Mouse (Mus musculus) liver, embryonic 14.5 days (tissue): Measurements from ENCODE around the gene Ddb2. TPM values are rescaled to one million over a fixed set of nuclear protein-coding genes. Genes with fewer than 3 reads are reported as not detected.

ENCODE experiments used
- ATAC-seq: fragments of 200-750 bp; cut with Nextera tagmentation; 2 replicates; pipeline ENCODE4 v1.8.0; 2017; ENCODE audit warnings: moderate number of reproducible peaks, mild to moderate bottlenecking, moderate library complexity; ENCODE audit not compliant: insufficient read depth
- DNase-seq, 3 experiments: peaks; one replicate each; pipeline ENCODE4 v3.0.0-alpha.2; 2012 to 2013; ENCODE audit warnings: low read depth in 3 of 3, low spot score in 3 of 3
- H3K27ac ChIP-seq: fragments of 300-500 bp; sonication (generic); 2 replicates; pipeline ENCODE4 v1.5.1; 2014; ENCODE audit warnings: moderate library complexity, mild to moderate bottlenecking, control low read depth, inconsistent platforms
- H3K27me3 ChIP-seq: fragments of 300-500 bp; sonication (generic); 2 replicates; pipeline ENCODE4 v1.6.1; 2014; ENCODE audit warnings: mild to moderate bottlenecking, low read length, moderate library complexity; ENCODE audit not compliant: control insufficient read depth, insufficient read depth
- H3K36me3 ChIP-seq: fragments of 300-500 bp; sonication (generic); replicated peaks from 2 replicates; pipeline ENCODE4 v1.6.1; 2014; ENCODE audit warnings: low read depth; ENCODE audit not compliant: control insufficient read depth, insufficient read depth
- H3K4me1 ChIP-seq, 2 experiments: fragments of 200-500 bp in 1 of 2; fragments of 300-500 bp in 1 of 2; sonication (generic) in 1 of 2; replicated peaks; 2 replicates each; pipeline ENCODE4 v1.6.1; 2012 to 2014; ENCODE audit warnings: antibody characterized with exemption in 1 of 2, inconsistent platforms in 1 of 2, low read length in 1 of 2; ENCODE audit not compliant: control insufficient read depth in 2 of 2, insufficient read depth in 2 of 2
- H3K4me2 ChIP-seq: fragments of 300-500 bp; sonication (generic); 2 replicates; pipeline ENCODE4 v1.6.1; 2014; ENCODE audit warnings: low read depth, mild to moderate bottlenecking, control low read depth, moderate library complexity
- H3K4me3 ChIP-seq, 2 experiments: fragments of 200-500 bp in 1 of 2; fragments of 300-500 bp in 1 of 2; sonication (generic) in 1 of 2; 2 replicates each; pipeline ENCODE4 v1.5.1; 2012 to 2014; ENCODE audit warnings: low read depth in 2 of 2, low read length in 2 of 2, mild to moderate bottlenecking in 2 of 2, control low read depth in 1 of 2, inconsistent platforms in 1 of 2, moderate library complexity in 1 of 2; ENCODE audit not compliant: insufficient read depth in 1 of 2
- H3K9ac ChIP-seq: fragments of 300-500 bp; sonication (generic); replicated peaks from 2 replicates; pipeline ENCODE4 v1.6.1; 2014; ENCODE audit warnings: mild to moderate bottlenecking, control low read depth, moderate library complexity
- H3K9me3 ChIP-seq: fragments of 300-500 bp; sonication (generic); 2 replicates; pipeline ENCODE4 v1.6.1; 2016; ENCODE audit warnings: low read length, mixed read lengths; ENCODE audit not compliant: control insufficient read depth
- CTCF ChIP-seq: IDR thresholded peaks from 2 replicates; pipeline ENCODE4 v1.5.1; 2016; ENCODE audit warnings: antibody characterized with exemption, low read depth, control low read depth
- EP300 ChIP-seq: IDR thresholded peaks from 2 replicates; pipeline ENCODE4 v1.6.1; 2016; ENCODE audit warnings: antibody characterized with exemption, low read depth
- WGBS: fragments of 180-500 bp; shearing (Covaris S2); extraction: QIAGEN DNeasy Blood & Tissue Kit; methylation state at CpG from one replicate; pipeline ENCODE4 v1.1.7; 2014; ENCODE audit not compliant: insufficient replicate concordance; 5-methylcytosine and 5-hydroxymethylcytosine counted together
- polyA plus RNA-seq, 2 experiments: library from polyadenylated mRNA; depleted of rRNA in 1 of 2; stranded (reverse) in 1 of 2; unstranded in 1 of 2; fragments of >200 nt; fragmentation: Nextera tagmentation in 1 of 2; extraction: Ambion mirVana in 1 of 2; gene quantifications; 2 replicates each; pipeline versions ENCODE4 v1.2.1 to v1.2.3; 2012 to 2014

Ddb2 gene
- polyA plus RNA-seq (2012; rRNA removed) (8.5 and 9.0 TPM in 2 replicates), polyA plus RNA-seq (2014; fragmentation: Nextera tagmentation; extraction: Ambion mirVana) (4.9 and 5.9 TPM in 2 replicates)

DNA sequence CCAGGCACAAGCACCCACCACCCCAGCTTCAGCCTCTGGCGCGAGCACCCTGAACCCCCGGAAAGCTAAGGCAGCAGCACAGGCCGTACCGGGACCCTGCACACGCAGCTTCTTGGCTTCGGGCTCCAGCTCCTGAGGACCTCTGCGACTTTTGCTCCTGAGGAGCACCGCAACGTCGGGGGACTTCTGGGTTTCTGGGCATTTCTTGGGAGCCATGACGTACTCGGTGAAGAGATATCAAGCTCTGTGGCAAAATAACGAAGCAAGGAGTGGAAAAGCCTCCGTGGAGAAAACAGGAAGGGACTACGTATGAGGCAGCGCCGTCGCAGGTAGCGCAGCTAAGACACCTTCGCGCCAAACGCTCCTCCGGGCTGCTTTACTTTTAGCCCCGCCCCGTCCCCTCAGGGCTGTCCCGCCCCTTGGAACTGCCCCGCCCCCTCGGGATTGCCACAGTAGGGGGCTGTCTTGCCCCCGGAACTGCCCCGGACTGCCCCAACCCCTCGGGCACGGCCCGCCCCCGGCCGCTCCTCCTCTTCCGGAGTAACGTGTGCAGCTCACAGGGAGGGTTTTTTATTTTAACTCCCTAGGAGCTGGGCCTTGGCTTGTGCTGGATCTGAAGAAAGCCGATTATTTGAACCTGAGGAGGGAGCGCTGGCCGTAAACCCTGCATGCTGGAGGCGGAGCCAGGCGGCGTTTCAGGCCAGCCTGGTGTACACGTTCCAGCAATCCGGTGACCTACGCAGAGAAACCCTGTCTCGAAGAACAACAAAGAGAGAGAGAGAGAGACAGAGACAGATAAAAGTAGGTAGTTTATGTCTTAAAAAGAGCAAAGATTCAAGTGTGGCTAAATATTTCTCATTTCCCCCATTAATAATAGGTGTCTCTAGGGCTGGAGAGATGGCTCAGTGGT lies at the start of gene Ddb2:
Gene Ddb2 (minus strand): TSS at position 382 of the 910 bp plus-strand sequence.
- Histone ChIP-seq H3K27me3 (no peaks in the 10 kb centered on the region), H3K36me3 (no peaks in the 10 kb centered on the region), H3K9me3 (no peaks in the 10 kb centered on the region), H3K27ac (peak within 1 kb of the TSS; percentile 67), H3K4me2 (peak within 1 kb of the TSS; percentile 96), H3K9ac (peak within 1 kb of the TSS; percentile 82), H3K4me3 (peak within 1 kb of the TSS; percentile 61 to 71), H3K4me1 (peaks cover 6 to 8% of the 10 kb centered on the region in 2 experiments)
- WGBS, result under 1% methylated on average over 48 of the region's 48 CpGs
- DNase-seq (peak; percentile 90 to 91 (median 90)), ATAC-seq (peak; percentile 99)
- TF ChIP-seq EP300 (no peak), CTCF (no peak; the same call in 1 of the 2 replicates)

DNA sequence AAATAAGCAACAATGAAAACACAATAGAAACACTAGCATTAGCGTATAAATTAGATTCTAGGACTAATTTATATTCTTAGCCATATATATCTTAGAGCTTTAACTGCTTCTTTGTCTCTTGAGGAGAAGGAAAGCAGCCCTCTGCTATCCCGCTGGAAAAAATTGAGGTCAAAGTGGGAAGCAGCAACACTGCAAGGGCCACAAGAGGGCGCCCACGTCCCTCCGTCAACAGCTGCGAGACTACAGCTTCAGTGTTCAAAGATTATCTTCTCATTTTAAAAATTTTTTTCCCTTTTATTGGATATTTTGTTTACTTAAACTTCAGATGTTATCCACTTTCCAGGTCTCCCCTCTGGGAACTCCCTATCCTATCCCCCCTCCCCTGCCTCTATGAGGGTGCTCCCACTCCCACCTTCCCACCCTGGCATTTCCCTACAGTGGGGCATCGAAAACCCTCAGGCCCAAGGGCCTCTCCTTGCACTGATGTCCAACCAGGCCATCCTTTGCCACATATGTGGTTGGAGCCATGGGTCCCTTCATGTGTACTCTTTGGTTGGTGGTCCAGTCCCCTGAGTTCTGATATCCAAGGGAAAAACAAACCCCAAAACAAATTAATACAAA lies 49.2 kb upstream of the Ddb2 start:
- WGBS, result 16% methylated on average over 7 of the region's 7 CpGs
- H3K4me1 ChIP-seq, result peaks cover 0 to 6% of the 10 kb centered on the region in 2 experiments; a peak in 1 of 4 replicates
- TF ChIP-seq CTCF (peak; percentile 90), EP300 (no peak)
- H3K36me3 ChIP-seq, result no peaks in the 10 kb centered on the region
- no peak for ATAC-seq
- no peaks in the 10 kb centered on the region for H3K27me3 ChIP-seq
- H3K27ac ChIP-seq, result no peak overlapping the region
- H3K9me3 ChIP-seq, result no peaks in the 10 kb centered on the region
- DNase-seq, result peak; percentile 28 to 44 (median 41)
- no peak overlapping the region for H3K4me3 ChIP-seq
- H3K4me2 ChIP-seq, result no peak overlapping the region
- H3K9ac ChIP-seq, result no peak overlapping the region

DNA sequence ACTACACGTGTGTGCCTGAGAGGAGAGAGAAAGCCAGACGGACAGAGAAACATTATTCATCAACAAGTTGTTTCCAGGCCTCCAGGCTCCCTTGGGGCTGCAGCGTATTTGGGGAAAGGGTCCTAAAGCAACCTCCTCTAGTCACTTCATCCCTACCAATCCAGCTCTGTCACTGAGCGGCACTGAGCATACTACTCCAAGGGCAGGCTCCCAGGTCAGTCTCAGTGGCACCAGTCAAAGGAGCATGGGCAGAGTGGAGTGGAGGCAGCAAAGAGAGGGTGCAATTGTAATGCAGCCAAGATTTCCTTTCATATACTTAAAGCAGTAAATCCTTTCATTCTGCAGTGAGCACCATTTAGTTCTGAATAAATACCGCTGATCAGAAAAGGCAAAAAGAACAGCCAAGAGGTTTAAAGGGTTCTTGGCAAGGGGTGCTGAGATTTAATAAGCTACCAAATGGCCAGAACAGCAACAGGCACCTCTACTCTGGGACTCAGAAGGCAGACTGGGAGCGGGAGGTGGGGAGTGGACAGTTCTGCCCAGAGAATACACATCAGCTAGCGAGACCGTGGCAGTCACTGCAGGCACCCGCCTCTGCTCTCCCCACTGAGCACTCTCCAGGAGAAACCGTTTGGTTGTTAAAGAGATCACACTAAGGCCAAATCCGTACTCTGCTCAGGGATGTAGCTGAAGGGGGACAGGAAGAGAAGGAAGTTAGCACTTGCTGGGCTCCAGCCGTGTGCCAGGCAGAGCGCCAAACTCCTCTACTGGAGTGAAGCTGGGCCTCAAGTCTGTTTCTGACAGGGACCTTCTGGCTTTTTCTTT lies 47.8 kb upstream of the Ddb2 start:
- H3K9ac ChIP-seq, result no peak overlapping the region
- WGBS, result 61% methylated on average over 13 of the region's 13 CpGs
- H3K4me2 ChIP-seq, result no peak overlapping the region
- no peak for ATAC-seq
- H3K27me3 ChIP-seq, result no peaks in the 10 kb centered on the region
- H3K4me1 ChIP-seq, result peaks cover 0 to 6% of the 10 kb centered on the region in 2 experiments; a peak in 1 of 4 replicates
- H3K36me3 ChIP-seq, result no peaks in the 10 kb centered on the region
- H3K4me3 ChIP-seq, result no peak overlapping the region
- TF ChIP-seq CTCF (no peak), EP300 (no peak)
- H3K9me3 ChIP-seq, result no peaks in the 10 kb centered on the region
- no peak overlapping the region for H3K27ac ChIP-seq
- DNase-seq, result no peak

DNA sequence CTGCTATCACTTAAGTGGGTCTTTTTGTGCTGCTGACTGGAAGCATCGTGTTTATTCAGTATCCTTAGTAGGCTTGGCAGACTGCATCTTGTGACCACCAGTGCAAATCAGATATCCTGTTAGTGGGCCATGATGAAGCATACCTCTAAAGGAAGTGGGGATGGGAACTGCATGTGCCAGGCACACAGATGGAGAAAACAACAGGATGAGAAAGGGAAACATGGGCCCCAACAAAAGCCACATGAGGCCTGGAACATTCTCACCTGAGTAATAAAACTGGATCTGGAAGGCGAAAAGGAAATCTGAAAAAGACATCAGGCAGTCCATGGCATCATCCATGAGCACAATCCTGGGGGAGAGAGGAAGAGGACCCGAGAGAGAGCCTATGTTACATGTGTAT lies 47.2 kb upstream of the Ddb2 start:
- Histone ChIP-seq H3K27me3 (no peaks in the 10 kb centered on the region), H3K4me3 (no peak overlapping the region), H3K9me3 (no peaks in the 10 kb centered on the region), H3K36me3 (no peaks in the 10 kb centered on the region), H3K27ac (no peak overlapping the region), H3K4me2 (no peak overlapping the region), H3K4me1 (peaks cover 0 to 7% of the 10 kb centered on the region in 2 experiments; a peak in 1 of 4 replicates), H3K9ac (no peak overlapping the region)
- TF ChIP-seq EP300, result no peak
- no peak for TF ChIP-seq CTCF
- DNase-seq (no peak), ATAC-seq (no peak)
- 50% methylated on average over 3 of the region's 3 CpGs for WGBS
